Mouse (Mus musculus) layer of hippocampus, postnatal 10 days (tissue): ENCODE data around the gene Dynll1. TPM values are rescaled to one million over a fixed set of nuclear protein-coding genes. Genes with fewer than 3 reads are reported as not detected.
"Not testable (repeated sequence)": the region's sequence is repeated elsewhere in the genome, so short reads cannot be mapped to it uniquely, and the experiment has no call there.

ENCODE experiments used
- DNase-seq, 2 experiments: peaks; one replicate each; pipeline ENCODE4 v3.0.0; 2021; ENCODE audit warnings: low spot score in 2 of 2
- total RNA-seq, 2 experiments: library from RNA; stranded (reverse); gene quantifications; 2 replicates each; pipeline ENCODE4 v1.2.3; 2021

The Dynll1 gene
- total RNA-seq, 2 experiments from 2014 or later: 753 to 793 TPM

- DNase-seq: no peak
These were observed 12.2 kb upstream of the Dynll1 start for GRCm38 (mm10) chr5:115312816-115313667.

GRCm38 (mm10) chr5:115312354-115312753 lies 11.6 kb upstream of the Dynll1 start:
- DNase-seq: no peak

- not testable (repeated sequence) for DNase-seq
These were observed 1.4 kb upstream of the Dynll1 start for GRCm38 (mm10) chr5:115302190-115302589.

GRCm38 (mm10) chr5:115301615-115302014 lies 816 bp upstream of the Dynll1 start:
- DNase-seq: no peak

GRCm38 (mm10) chr5:115300035-115300744 lies 609 bp downstream of the Dynll1 start:
- peak; percentile 57 to 68 for DNase-seq

- no peak for DNase-seq
These were observed 4.5 kb downstream of the Dynll1 start for GRCm38 (mm10) chr5:115296347-115296746.

GRCm38 (mm10) chr5:115294173-115294572 lies 6.6 kb downstream of the Dynll1 start:
- no peak for DNase-seq

GRCm38 (mm10) chr5:115284735-115285134 lies 16.1 kb downstream of the Dynll1 start:
- DNase-seq: no peak

- peak in 1 of 2 experiments; percentile 22 for DNase-seq
These were observed 20.6 kb downstream of the Dynll1 start for GRCm38 (mm10) chr5:115280050-115280687.

- DNase-seq: peak; percentile 86 to 91
These were observed 21.4 kb downstream of the Dynll1 start, which contains the start of gene Coq5 for GRCm38 (mm10) chr5:115279226-115280049. TSS of gene Coq5 (plus strand) at chr5:115279666.

GRCm38 (mm10) chr5:115278785-115279184 lies 22.0 kb downstream of the Dynll1 start:
- DNase-seq: no peak

GRCm38 (mm10) chr5:115278053-115278452 lies 22.7 kb downstream of the Dynll1 start:
- no peak for DNase-seq

- peak in 1 of 2 experiments; percentile 22 for DNase-seq
These were observed 24.8 kb downstream of the Dynll1 start for GRCm38 (mm10) chr5:115275998-115276397.

GRCm38 (mm10) chr5:115274771-115275170 lies 26.0 kb downstream of the Dynll1 start:
- no peak for DNase-seq

- DNase-seq: no peak
These were observed 26.4 kb downstream of the Dynll1 start for GRCm38 (mm10) chr5:115274353-115274752.

- no peak for DNase-seq
These were observed 27.2 kb downstream of the Dynll1 start for GRCm38 (mm10) chr5:115273549-115274135.

- peak; percentile 99 for DNase-seq
These were observed 27.8 kb downstream of the Dynll1 start, which contains the start of gene Rnf10 for GRCm38 (mm10) chr5:115272812-115273548. TSS of gene Rnf10 (minus strand) at chr5:115272898.

GRCm38 (mm10) chr5:115271931-115272811 lies 28.6 kb downstream of the Dynll1 start:
- DNase-seq: peak; percentile 52 to 59

GRCm38 (mm10) chr5:115269969-115270368 lies 30.8 kb downstream of the Dynll1 start:
- no peak for DNase-seq
